Mouse (Mus musculus): Measurements from ENCODE around the gene Man2a1. TPM values are rescaled to one million over a fixed set of nuclear protein-coding genes. Genes with fewer than 3 reads are reported as not detected.

Gene Man2a1
- polyA plus RNA-seq, 1 experiment from 2014 or later, result 4.1 TPM

DNA sequence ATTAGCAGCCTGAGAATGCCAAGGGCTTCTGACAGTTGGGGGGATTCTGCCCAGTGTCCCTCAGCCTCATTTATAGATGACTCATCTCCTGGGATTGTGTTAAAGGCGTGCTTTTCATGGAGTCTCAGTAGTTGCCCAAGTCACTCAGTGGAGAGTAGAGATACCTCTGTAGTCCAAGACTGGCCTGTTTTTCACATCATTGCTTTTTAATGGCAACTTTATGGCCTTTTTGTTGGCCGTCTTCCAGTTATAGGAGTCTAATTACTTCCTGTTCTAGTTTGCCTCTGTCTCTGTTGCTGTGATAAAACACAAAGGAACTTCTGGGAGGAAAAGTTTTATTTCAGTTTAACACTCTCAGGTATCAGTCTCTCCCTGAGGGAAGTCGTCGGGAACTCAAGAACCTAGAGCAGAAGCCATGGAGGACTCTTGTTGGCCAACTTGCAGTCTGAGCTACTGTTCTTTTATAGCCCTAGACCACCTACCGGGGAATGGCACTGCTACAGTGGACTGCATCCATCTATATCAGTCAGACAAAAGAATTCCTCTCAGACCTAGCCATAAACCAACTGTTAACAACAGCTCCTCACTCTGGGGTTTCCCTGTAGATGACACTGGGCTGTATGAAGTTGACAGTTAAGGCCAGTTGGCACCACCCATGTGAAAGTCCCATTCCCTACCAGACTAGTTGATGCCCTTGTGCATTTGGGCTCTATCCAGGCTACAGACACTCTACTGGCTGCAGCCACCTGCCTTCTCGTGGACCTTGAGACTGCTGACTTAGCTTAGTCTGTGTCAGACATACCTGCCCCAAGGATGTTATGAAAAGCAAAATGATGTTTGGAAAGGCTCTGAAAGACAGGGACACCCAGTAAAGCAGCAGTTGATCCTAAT is 142.4 kb downstream of the Man2a1 start:
- WGBS (ENCODE audit: insufficient replicate concordance), result 81% methylated on average over 6 of the region's 6 CpGs
- Histone ChIP-seq H3K4me1 (ENCODE audit: control insufficient read depth, insufficient read depth, low read length) (no peaks in the 10 kb centered on the region), H3K4me3 (ENCODE audit: low read depth, low read length) (no peak overlapping the region), H3K4me2 (no peak overlapping the region), H3K27me3 (ENCODE audit: control insufficient read depth, insufficient read depth, low read length) (no peaks in the 10 kb centered on the region), H3K9me3 (replicated peaks; ENCODE audit: control insufficient read depth, low read length) (no peaks in the 10 kb centered on the region), H3K27ac (ENCODE audit: low read depth, low read length) (no peak overlapping the region), H3K9ac (ENCODE audit: low read depth, low read length) (no peak overlapping the region), H3K36me3 (ENCODE audit: control insufficient read depth, insufficient read depth, low read length) (peaks cover 3% of the 10 kb centered on the region; the same call in 1 of the 2 replicates)
- ATAC-seq (replicated peaks; ENCODE audit: insufficient number of reproducible peaks, low FRiP score, low TSS enrichment), result no peak

DNA sequence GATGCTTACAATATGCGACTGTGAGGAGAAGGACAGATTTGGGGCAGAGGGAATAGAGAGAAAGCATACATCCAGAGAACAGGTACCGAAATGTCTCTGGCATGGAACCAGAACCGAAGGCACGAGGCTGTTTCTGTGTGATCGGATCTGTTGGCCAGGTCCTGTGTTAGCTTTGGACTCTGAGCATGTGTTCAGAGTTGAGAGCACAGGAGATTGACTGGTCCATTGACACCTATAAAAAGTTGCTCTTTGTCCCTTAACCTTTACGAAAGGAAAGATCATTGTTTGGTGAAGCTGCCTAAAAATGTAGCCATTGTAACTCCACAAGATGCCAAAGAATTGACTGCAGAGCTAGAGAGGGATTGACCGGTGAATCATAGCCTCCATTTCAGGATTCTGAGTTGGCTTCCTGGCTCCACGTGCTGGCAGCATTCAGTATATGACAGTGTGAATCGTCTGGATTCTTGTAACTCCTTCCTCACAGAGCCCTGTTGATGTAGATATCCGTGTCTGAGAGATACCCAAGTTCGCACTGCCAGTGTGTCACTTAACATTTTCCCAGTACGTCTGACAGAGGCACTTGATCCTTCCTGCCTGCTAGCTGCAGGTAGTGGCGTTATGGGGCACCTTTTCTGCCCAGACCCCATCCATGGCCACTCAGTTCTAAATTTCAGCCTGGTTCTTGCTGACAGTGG is 143.2 kb downstream of the Man2a1 start:
- ATAC-seq (replicated peaks; ENCODE audit: insufficient number of reproducible peaks, low FRiP score, low TSS enrichment), result no peak
- H3K4me2 ChIP-seq, result no peak overlapping the region
- H3K36me3 ChIP-seq (ENCODE audit: control insufficient read depth, insufficient read depth, low read length), result peaks cover 3% of the 10 kb centered on the region; the same call in 1 of the 2 replicates
- no peak overlapping the region for H3K9ac ChIP-seq (ENCODE audit: low read depth, low read length)
- H3K27me3 ChIP-seq (ENCODE audit: control insufficient read depth, insufficient read depth, low read length), result no peaks in the 10 kb centered on the region
- no peak overlapping the region for H3K4me3 ChIP-seq (ENCODE audit: low read depth, low read length)
- no peak overlapping the region for H3K27ac ChIP-seq (ENCODE audit: low read depth, low read length)
- 72% methylated on average over 13 of the region's 13 CpGs for WGBS (ENCODE audit: insufficient replicate concordance)
- no peaks in the 10 kb centered on the region for H3K9me3 ChIP-seq (replicated peaks; ENCODE audit: control insufficient read depth, low read length)
- 0 out of 2 replicates have a peak, but pooled peaks cover under 1% of the 10 kb centered on the region for H3K4me1 ChIP-seq (ENCODE audit: control insufficient read depth, insufficient read depth, low read length)

DNA sequence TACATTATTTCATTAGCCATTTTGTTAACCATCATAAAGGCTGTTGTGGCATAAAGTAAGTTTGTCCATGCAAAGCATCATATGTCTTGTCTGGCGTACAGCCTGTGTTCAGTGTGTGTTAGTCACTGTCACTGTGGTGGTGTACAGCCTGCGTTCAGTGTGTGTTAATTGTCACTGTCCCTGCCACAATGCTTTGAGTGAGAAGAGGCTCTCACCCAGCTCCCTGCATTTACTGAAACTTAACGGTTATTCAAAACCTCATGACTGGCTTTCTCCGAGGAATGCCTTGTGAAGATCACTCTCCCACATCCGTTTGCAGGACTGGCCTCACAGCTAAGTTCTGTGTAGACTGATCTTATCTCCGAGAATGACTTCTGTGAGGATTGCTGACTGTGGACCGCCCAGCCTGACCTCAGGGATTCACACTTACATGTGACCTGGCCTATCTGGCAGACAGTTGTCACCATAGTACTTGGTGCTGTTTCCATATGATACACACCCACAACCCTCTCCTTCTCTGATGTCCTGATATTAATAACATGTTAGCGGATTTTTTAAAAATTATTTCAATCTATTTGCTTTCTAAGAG is 146.2 kb downstream of the Man2a1 start:
- Histone ChIP-seq H3K36me3 (ENCODE audit: control insufficient read depth, insufficient read depth, low read length) (peaks cover 10% of the 10 kb centered on the region), H3K4me2 (no peak overlapping the region), H3K27ac (ENCODE audit: low read depth, low read length) (no peak overlapping the region), H3K4me3 (ENCODE audit: low read depth, low read length) (no peak overlapping the region), H3K4me1 (ENCODE audit: control insufficient read depth, insufficient read depth, low read length) (peaks cover 4% of the 10 kb centered on the region; the same call in 1 of the 2 replicates), H3K27me3 (ENCODE audit: control insufficient read depth, insufficient read depth, low read length) (no peaks in the 10 kb centered on the region), H3K9me3 (replicated peaks; ENCODE audit: control insufficient read depth, low read length) (no peaks in the 10 kb centered on the region), H3K9ac (ENCODE audit: low read depth, low read length) (no peak overlapping the region)
- WGBS (ENCODE audit: insufficient replicate concordance), result 60% methylated on average over 8 of the region's 8 CpGs
- ATAC-seq (replicated peaks; ENCODE audit: insufficient number of reproducible peaks, low FRiP score, low TSS enrichment), result no peak

DNA sequence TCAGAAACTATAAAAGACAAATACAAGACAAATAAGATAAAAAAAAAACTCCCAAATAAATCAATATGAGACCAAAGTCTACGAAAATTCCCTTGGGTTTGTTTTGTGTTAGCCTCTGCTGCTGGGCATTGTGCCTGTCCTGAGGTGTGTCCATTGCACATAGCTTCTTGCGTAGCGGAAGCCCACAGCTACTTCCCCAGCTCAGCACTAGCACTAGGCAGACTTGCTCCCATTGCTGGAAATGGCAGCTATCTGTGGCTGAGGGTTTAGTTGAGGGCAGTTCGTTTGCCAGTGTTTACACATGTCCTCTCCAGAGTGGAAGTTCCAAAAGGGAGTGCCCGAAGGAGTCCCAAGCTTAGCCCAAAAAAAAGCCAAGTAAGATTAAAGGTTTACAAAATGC is 146.9 kb downstream of the Man2a1 start:
- H3K4me3 ChIP-seq (ENCODE audit: low read depth, low read length), result no peak overlapping the region
- no peaks in the 10 kb centered on the region for H3K9me3 ChIP-seq (replicated peaks; ENCODE audit: control insufficient read depth, low read length)
- peaks cover 10% of the 10 kb centered on the region for H3K36me3 ChIP-seq (ENCODE audit: control insufficient read depth, insufficient read depth, low read length)
- no peak overlapping the region for H3K9ac ChIP-seq (ENCODE audit: low read depth, low read length)
- no peak overlapping the region for H3K4me2 ChIP-seq
- ATAC-seq (replicated peaks; ENCODE audit: insufficient number of reproducible peaks, low FRiP score, low TSS enrichment), result no peak
- peaks cover 4% of the 10 kb centered on the region; the same call in 1 of the 2 replicates for H3K4me1 ChIP-seq (ENCODE audit: control insufficient read depth, insufficient read depth, low read length)
- WGBS (ENCODE audit: insufficient replicate concordance), result 82% methylated on average over 5 of the region's 5 CpGs
- H3K27ac ChIP-seq (ENCODE audit: low read depth, low read length), result no peak overlapping the region
- H3K27me3 ChIP-seq (ENCODE audit: control insufficient read depth, insufficient read depth, low read length), result no peaks in the 10 kb centered on the region

DNA sequence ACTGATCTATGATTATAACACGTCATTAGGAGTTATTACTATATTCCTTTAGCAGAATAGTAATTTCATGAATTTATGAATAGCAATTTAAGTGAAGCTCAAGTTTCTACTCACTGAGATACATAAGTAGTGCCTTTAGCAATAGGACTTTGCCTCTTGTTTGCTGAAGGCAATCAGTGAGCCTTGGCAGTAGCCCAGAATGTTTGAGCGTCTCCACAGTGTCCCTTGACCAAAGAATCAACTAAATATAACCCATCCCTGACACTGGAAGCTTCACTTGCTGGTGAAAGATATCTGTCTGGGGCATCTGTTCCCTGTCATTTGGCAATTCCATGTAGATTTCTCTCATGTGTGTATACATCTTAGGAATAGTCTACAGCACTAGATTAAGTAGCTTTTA is 147.6 kb downstream of the Man2a1 start:
- ATAC-seq (replicated peaks; ENCODE audit: insufficient number of reproducible peaks, low FRiP score, low TSS enrichment), result no peak
- H3K27ac ChIP-seq (ENCODE audit: low read depth, low read length), result no peak overlapping the region
- H3K27me3 ChIP-seq (ENCODE audit: control insufficient read depth, insufficient read depth, low read length), result no peaks in the 10 kb centered on the region
- H3K4me3 ChIP-seq (ENCODE audit: low read depth, low read length), result no peak overlapping the region
- WGBS (ENCODE audit: insufficient replicate concordance), result 59% methylated on average over 2 of the region's 2 CpGs
- no peaks in the 10 kb centered on the region for H3K9me3 ChIP-seq (replicated peaks; ENCODE audit: control insufficient read depth, low read length)
- H3K36me3 ChIP-seq (ENCODE audit: control insufficient read depth, insufficient read depth, low read length), result peaks cover 7% of the 10 kb centered on the region
- H3K9ac ChIP-seq (ENCODE audit: low read depth, low read length), result no peak overlapping the region
- peaks cover 4% of the 10 kb centered on the region; the same call in 1 of the 2 replicates for H3K4me1 ChIP-seq (ENCODE audit: control insufficient read depth, insufficient read depth, low read length)
- H3K4me2 ChIP-seq, result no peak overlapping the region

DNA sequence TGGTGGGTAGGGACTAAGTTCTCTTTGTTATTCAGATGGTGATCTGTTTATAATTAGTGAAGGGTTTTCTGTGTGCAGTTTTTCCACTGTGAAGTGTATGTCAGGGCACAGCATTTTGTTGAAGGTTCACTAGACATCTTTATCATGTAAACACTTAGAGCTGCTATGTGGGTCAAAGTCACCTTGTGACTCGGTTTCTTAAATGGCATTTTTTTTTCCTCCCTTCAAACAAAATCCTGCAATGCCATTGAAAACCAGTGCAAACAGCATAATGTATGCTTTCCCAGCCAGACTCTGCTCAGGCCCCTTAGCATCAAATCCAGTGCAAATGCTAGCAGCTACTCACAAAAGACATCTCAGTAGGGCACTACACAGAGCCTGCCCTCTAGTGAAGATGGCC is 148.6 kb downstream of the Man2a1 start:
- Histone ChIP-seq H3K36me3 (ENCODE audit: control insufficient read depth, insufficient read depth, low read length) (peaks cover 6% of the 10 kb centered on the region; the same call in 1 of the 2 replicates), H3K9ac (ENCODE audit: low read depth, low read length) (no peak overlapping the region), H3K27me3 (ENCODE audit: control insufficient read depth, insufficient read depth, low read length) (no peaks in the 10 kb centered on the region), H3K4me3 (ENCODE audit: low read depth, low read length) (no peak overlapping the region), H3K27ac (ENCODE audit: low read depth, low read length) (no peak overlapping the region), H3K4me1 (ENCODE audit: control insufficient read depth, insufficient read depth, low read length) (peaks cover 4% of the 10 kb centered on the region; the same call in 1 of the 2 replicates), H3K9me3 (replicated peaks; ENCODE audit: control insufficient read depth, low read length) (no peaks in the 10 kb centered on the region), H3K4me2 (no peak overlapping the region)
- 54% methylated on average over 1 of the region's 1 CpGs for WGBS (ENCODE audit: insufficient replicate concordance)
- ATAC-seq (replicated peaks; ENCODE audit: insufficient number of reproducible peaks, low FRiP score, low TSS enrichment), result no peak

DNA sequence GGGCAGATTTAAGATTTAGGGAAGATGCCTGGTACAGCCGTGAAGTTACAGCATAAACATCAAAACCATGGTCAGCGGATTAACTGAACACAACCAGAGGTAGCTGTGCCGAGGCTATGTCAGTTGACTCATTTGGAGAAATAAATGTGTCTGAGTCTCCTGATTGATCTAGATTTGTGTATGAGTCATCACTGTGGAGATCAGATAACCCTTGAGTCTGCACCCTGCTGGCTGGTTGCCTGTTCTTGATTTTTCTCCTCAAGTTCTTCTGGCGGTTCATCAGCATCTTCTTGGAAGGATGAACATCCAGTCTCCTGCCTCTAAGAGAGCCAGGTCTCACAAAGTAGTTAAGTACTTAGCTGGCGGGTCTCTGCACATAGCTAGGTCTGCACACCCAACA is 150.7 kb downstream of the Man2a1 start:
- Histone ChIP-seq H3K27ac (ENCODE audit: low read depth, low read length) (no peak overlapping the region), H3K9ac (ENCODE audit: low read depth, low read length) (no peak overlapping the region), H3K4me3 (ENCODE audit: low read depth, low read length) (no peak overlapping the region), H3K4me1 (ENCODE audit: control insufficient read depth, insufficient read depth, low read length) (peaks cover 4% of the 10 kb centered on the region; the same call in 1 of the 2 replicates), H3K27me3 (ENCODE audit: control insufficient read depth, insufficient read depth, low read length) (no peaks in the 10 kb centered on the region), H3K9me3 (replicated peaks; ENCODE audit: control insufficient read depth, low read length) (no peaks in the 10 kb centered on the region), H3K36me3 (ENCODE audit: control insufficient read depth, insufficient read depth, low read length) (peaks cover 6% of the 10 kb centered on the region; the same call in 1 of the 2 replicates), H3K4me2 (no peak overlapping the region)
- ATAC-seq (replicated peaks; ENCODE audit: insufficient number of reproducible peaks, low FRiP score, low TSS enrichment), result no peak
- WGBS (ENCODE audit: insufficient replicate concordance), result 88% methylated on average over 5 of the region's 5 CpGs

DNA sequence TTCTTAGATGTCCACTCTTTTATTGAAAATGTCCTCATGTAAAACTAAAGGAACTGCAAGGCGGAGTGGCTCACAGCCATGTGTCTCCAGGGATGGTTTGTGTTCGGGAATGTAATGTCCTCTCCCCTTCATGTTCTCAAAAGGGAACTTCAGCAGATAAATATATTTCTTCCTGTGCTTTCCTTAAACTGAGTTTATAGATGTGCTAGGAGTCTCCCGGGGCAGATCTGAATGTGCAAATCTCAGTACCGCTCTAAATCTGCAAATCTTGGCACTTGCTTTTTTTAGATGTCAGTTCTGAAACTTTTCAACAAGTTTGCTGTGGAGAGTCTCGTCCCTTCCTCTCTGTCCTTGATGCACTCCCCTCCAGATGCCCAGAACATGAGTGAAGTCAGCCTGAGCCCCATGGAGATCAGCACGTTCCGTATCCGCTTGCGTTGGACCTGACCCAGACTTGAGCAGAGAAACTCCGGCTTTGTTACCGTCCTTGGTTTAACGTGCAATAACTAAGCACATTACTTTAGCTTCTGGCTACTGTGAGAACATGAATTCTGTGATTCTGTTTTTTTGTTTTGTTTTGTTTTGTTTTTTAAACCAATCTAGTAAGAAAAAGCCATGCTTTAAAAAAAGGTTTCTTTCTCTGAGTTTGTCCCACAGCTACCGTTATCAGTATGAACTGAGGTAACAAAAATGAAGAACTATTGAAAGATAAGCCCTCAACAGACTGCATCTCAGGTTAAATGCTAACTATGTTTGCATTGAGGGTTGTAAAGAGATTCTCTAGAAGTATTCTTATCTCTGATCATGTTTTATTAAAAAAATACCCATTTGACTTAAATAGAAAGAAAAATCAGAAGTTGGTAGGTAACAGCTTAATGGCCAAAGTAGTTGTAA is 151.8 kb downstream of the Man2a1 start:
- H3K27ac ChIP-seq (ENCODE audit: low read depth, low read length), result no peak overlapping the region
- H3K9me3 ChIP-seq (replicated peaks; ENCODE audit: control insufficient read depth, low read length), result no peaks in the 10 kb centered on the region
- no peaks in the 10 kb centered on the region for H3K27me3 ChIP-seq (ENCODE audit: control insufficient read depth, insufficient read depth, low read length)
- H3K4me1 ChIP-seq (ENCODE audit: control insufficient read depth, insufficient read depth, low read length), result peaks cover 4% of the 10 kb centered on the region; the same call in 1 of the 2 replicates
- H3K4me2 ChIP-seq, result no peak overlapping the region
- 88% methylated on average over 13 of the region's 13 CpGs for WGBS (ENCODE audit: insufficient replicate concordance)
- peaks cover 6% of the 10 kb centered on the region; the same call in 1 of the 2 replicates for H3K36me3 ChIP-seq (ENCODE audit: control insufficient read depth, insufficient read depth, low read length)
- no peak overlapping the region for H3K9ac ChIP-seq (ENCODE audit: low read depth, low read length)
- no peak for ATAC-seq (replicated peaks; ENCODE audit: insufficient number of reproducible peaks, low FRiP score, low TSS enrichment)
- H3K4me3 ChIP-seq (ENCODE audit: low read depth, low read length), result no peak overlapping the region
